Mouse (Mus musculus) heart, adult 9 months (tissue): ENCODE data around the gene C1ql1.
A peak's percentile ranks its signal among the peaks of the same experiment; 100 is the strongest.
"Not testable (repeated sequence)": the region's sequence is repeated elsewhere in the genome, so short reads cannot be mapped to it uniquely, and the experiment has no call there.

Experiments
- DNase-seq, 2 experiments: peaks; one replicate each; pipeline ENCODE4 v3.0.0; 2022; ENCODE audit warnings: low spot score in 2 of 2

The C1ql1 gene

GRCm38 (mm10) chr11:102946265-102946991 is at the start of gene C1ql1:
Gene C1ql1 (minus strand): TSS chr11:102946688.
- peak; percentile 73 to 78 for DNase-seq

- DNase-seq = no peak
Observed at GRCm38 (mm10) chr11:102994952-102995351, 48.5 kb upstream of the C1ql1 start.

GRCm38 (mm10) chr11:102993420-102994029 is 47.0 kb upstream of the C1ql1 start:
- DNase-seq = no peak

- peak in 1 of 2 experiments; percentile 51 for DNase-seq
Observed at GRCm38 (mm10) chr11:102992940-102993339, 46.5 kb upstream of the C1ql1 start.

GRCm38 (mm10) chr11:102991681-102992080 is 45.2 kb upstream of the C1ql1 start:
- DNase-seq = no peak

GRCm38 (mm10) chr11:102990152-102990663 is 43.7 kb upstream of the C1ql1 start:
- no peak for DNase-seq

GRCm38 (mm10) chr11:102989641-102990151 is 43.2 kb upstream of the C1ql1 start:
- no peak for DNase-seq

- DNase-seq = no peak
Observed at GRCm38 (mm10) chr11:102985160-102985559, 38.7 kb upstream of the C1ql1 start.

- no peak for DNase-seq
Observed at GRCm38 (mm10) chr11:102984615-102985014, 38.1 kb upstream of the C1ql1 start.

- no peak for DNase-seq
Observed at GRCm38 (mm10) chr11:102984086-102984485, 37.6 kb upstream of the C1ql1 start.

- DNase-seq = no peak
Observed at GRCm38 (mm10) chr11:102981151-102981890, 34.8 kb upstream of the C1ql1 start.

GRCm38 (mm10) chr11:102978052-102978666 is 31.7 kb upstream of the C1ql1 start:
- no peak for DNase-seq

GRCm38 (mm10) chr11:102975966-102976365 is 29.5 kb upstream of the C1ql1 start:
- not testable (repeated sequence) for DNase-seq

GRCm38 (mm10) chr11:102972326-102972725 is 25.8 kb upstream of the C1ql1 start:
- DNase-seq = no peak

- DNase-seq = no peak
Observed at GRCm38 (mm10) chr11:102971604-102972003, 25.1 kb upstream of the C1ql1 start.

- no peak for DNase-seq
Observed at GRCm38 (mm10) chr11:102964547-102965091, 18.1 kb upstream of the C1ql1 start.

GRCm38 (mm10) chr11:102963855-102964546 is 17.5 kb upstream of the C1ql1 start:
- no peak for DNase-seq

GRCm38 (mm10) chr11:102963246-102963854 is 16.9 kb upstream of the C1ql1 start:
- no peak for DNase-seq

GRCm38 (mm10) chr11:102962861-102963245 is 16.4 kb upstream of the C1ql1 start:
- no peak for DNase-seq

GRCm38 (mm10) chr11:102961082-102961481 is 14.6 kb upstream of the C1ql1 start:
- DNase-seq = no peak
